Mouse (Mus musculus) gastrocnemius, postnatal 4 days (tissue): ENCODE measurements around the gene Gm49358. TPM values are rescaled to one million over a fixed set of nuclear protein-coding genes. Genes with fewer than 3 reads are reported as not detected.
A peak's percentile ranks its signal among the peaks of the same experiment; 100 is the strongest.

Source experiments
- DNase-seq, 2 experiments: peaks; one replicate each; pipeline ENCODE4 v3.0.0; 2021 to 2022; ENCODE audit warnings: low spot score in 2 of 2, mixed read lengths in 2 of 2
- total RNA-seq, 2 experiments: library from RNA; stranded (reverse); gene quantifications; 2 replicates each; pipeline ENCODE4 v1.2.3; 2021

Gm49358 gene
- total RNA-seq, 2 experiments from 2014 or later: 4.6 to 6.6 TPM

DNA sequence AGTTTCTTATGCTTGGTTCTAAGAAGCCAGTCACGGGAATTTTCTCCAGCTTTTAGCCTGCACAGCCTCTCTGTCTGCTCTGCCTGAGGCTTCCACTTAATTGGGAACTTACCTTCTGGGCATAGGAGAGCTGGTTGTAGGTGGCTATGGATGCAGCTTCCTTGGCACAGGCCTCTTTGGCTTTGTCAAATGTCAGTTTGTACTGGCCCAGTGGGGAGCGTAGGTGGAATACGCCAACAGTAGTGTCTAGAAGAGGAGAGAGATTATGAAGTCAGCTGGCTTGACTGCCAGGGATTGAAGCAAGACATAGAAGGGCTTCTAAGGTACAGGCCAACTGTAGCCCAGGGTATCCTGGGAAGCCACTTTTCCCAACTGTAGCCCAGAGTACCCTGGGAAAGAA, 89.7 kb downstream of the Gm49358 start:
- no peak for DNase-seq

DNA sequence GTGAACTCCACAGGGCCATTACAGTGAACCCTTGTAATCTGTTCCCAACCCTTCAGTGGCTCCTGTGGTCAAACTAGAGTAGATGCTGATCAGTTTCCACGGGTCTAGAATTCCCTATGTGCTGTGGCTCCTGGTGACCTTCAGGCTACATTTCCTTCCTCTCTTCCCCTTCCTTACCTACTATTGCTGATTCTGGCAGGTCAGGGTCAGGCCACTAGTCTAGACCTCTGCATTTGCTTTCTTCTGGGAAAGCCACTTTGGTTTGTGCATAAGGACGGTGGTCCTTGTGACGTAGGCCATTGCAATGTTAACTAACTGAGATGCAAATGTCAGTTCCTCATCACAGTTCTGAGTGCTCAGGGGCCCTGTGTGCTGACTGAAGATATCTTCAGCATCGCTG, 96.6 kb downstream of the Gm49358 start:
- no peak for DNase-seq

DNA sequence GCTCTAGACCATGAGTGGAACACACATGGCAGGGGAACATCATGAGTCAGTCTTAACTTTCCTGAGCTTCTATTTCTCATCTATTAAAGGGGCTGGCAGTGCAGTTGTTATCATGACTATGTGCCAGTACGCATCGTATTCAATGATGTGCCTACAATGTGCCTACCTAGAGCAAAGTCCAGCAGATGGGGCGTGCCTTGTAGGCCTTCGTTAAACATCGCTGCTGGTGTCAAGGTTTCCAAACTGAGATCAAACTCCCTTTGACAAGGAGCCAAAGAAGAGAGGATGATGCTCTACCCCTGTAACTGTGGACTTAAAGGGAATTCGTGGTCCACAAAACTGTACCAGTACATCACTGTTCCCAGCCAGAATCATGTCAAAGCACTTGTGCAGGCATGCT, 98.7 kb downstream of the Gm49358 start:
- no peak for DNase-seq

GRCm38 (mm10) chr10:86863429-86863828, 99.7 kb downstream of the Gm49358 start:
- DNase-seq: no peak

DNA sequence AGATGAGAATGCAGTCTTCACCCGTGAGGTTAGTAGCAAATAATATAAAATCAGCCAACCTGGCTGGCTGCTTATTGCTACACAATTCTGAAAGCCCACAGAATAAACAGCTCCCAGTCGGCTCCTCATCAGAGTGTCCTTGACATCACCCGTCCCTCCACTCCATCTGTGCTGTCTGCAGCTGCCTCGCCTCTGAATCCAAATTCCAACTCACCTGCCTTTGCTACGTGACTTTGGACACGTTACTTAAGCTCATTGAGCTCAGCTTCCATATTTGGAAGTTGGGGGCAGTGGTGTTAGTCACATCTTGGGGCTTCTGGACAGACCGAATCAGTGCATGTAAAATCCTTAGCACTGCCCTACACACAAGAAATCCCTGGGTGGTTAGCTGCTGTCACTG, 108.3 kb downstream of the Gm49358 start:
- no peak for DNase-seq

- DNase-seq: no peak
These were observed 108.8 kb downstream of the Gm49358 start for GRCm38 (mm10) chr10:86872591-86872990.

DNA sequence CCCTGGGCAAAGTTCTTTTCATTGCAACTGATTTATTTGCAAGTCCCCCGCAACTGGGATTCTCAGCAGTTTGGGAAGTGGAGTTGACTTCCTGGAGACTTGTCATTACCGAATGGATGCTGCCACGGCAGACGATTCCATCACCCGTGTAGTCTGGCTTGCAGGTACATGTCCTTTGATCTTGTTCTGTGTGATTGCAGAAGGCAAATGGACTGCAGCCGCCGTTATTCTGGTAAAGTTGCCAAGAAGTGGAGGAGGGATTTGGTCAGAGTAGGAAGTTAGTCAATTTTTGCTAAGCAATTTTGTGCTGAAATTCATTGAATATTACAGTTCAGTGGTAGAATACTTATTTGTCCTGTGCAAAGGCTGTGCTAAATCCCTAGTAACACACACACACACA, 114.9 kb downstream of the Gm49358 start:
- DNase-seq: no peak

GRCm38 (mm10) chr10:86880071-86880806, 116.5 kb downstream of the Gm49358 start:
- peak in 1 of 2 experiments; percentile 45 for DNase-seq

DNA sequence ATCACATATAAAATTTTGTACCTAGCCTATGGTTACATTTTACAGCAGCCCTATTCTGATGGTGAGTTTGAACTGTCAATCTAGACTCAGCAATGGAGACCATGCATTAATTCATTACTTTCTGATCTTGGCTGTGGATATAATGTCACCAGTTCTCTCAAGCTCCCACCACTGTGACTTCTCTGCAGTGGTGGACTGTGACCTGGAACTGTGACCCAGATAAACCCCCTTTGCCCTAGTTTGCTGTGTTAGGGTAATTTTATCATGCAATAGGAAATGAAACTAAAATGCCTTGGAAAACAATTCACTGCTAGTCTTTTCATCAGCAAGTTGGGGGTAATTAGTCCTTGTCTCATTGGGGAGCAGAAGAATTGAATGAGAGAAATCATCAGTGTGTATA, 117.7 kb downstream of the Gm49358 start:
- no peak for DNase-seq

Other genes starting within 250 kb of the Gm49358 start
- 100 to 1,000 TPM; 260 to 268 TPM for gene Hsp90b1, start 58.5 kb upstream of the Gm49358 start, total RNA-seq
- gene Ttc41, start 58.2 kb upstream of the Gm49358 start, total RNA-seq: 1 to 10 TPM; 2.2 to 2.4 TPM
- 10 to 100 TPM; 11.2 to 11.3 TPM for gene Nt5dc3, start 15.0 kb downstream of the Gm49358 start, total RNA-seq
- under 1 TPM; 0.27 to 0.49 TPM for gene Stab2, start 244.1 kb downstream of the Gm49358 start, total RNA-seq